Mouse (Mus musculus) T-cell, adult 2 months (primary cell): ENCODE results near the gene Mapkap1.
"Not testable (repeated sequence)": the region's sequence is repeated elsewhere in the genome, so short reads cannot be mapped to it uniquely, and the experiment has no call there.

ENCODE experiments used
- DNase-seq: peaks from one replicate; pipeline ENCODE4 v3.0.0; 2022; ENCODE audit warnings: low spot score

Gene Mapkap1

DNA sequence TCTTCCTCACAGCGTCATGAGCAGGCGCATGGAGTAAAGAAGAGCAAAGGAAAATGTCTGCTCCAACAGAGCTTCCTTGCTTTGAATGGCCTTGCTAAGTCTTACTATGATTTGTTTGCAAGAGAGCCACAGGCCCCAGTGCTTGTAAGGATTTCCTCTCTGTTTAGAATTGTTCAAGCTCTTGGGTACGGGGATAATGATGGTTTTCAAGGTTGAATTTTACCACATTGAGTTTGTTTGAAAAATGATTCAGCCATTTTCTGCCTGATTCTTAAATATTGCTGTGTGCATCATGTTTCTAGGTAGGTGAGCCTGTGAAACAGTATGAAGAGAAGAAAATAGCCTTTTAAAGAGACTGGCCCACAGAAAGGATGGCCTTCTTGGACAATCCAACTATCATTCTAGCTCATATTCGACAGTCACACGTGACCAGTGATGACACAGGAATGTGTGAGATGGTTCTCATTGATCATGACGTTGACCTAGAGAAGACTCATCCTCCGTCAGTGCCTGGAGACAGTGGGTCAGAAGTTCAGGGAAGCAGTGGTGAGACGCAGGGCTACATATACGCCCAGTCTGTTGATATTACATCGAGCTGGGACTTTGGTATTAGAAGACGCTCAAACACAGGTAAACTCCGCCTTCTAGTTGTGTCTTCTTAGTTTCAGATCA is 25.3 kb downstream of the Mapkap1 start:
- no peak for DNase-seq

DNA sequence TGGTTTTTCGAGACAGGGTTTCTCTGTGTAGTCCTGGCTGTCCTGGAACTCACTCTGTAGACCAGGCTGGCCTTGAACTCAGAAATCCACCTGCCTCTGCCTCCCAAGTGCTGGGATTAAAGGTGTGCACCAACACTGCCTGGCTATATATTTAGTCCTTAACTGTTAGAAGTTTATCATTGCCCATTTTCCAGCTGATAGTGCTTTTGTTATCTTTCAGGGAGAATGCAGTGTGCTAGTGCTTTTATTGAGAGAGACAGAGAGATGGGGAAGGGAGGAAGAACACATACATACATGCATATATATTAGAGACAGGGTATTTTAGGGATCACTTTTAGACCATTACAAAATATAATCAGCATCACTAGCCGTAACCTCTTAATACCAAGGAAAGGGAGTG is 26.3 kb downstream of the Mapkap1 start:
- DNase-seq = not testable (repeated sequence)

DNA sequence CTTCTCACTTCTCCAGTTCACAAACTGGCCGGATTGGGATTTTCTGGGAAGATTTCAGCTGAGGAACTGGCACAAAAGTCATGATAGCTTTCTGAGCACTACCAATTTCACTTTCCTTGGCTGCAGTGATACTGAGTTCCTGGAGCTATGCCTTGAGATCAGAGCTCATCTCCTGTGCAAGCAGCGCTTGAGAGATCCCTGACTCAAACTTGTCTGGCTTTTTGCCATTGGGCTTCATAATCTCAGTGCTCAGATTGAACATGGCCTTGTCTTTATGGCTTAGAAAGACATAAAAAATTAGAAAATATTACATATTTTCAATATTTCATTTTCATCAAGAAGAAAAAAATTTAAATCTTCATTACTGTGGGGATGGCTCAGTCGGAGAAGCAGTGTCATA is 29.8 kb downstream of the Mapkap1 start:
- no peak for DNase-seq

DNA sequence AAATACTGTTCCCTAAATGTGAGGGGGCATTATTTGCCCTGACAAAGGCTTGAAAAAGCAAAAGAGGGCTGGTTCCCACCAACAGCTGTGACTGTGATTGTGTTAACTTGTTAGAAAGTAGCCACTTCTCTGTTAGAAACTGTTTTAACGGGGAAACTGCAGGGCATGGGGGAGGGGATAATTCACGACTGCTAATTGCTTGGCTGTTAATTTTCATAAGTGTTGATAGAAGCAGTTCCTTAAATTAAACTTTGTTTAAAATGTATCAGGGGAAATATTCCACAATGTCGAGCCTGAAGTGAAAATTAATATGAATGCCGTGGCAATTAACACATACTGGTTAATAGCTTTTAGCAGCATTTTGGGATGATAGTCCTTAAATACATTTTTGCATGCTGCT is 42.2 kb downstream of the Mapkap1 start:
- no peak for DNase-seq

DNA sequence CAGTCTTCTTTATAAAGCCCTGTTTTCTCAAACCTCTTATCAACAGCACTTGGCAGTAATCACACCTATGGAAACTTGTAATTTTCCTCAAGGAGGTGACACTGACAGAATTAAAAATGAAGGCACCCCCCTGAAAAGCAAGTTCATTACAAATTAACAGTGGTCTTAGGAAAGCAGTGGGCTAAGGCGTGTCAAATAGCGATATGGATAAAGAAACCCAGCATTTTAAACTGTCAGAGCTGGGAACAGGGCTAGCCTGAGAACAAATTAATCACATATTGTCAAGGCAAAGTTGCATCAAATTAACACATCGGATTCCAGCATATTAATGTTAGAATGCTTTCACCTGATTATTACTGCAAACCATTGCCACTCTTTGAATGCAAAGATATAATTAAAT is 55.9 kb downstream of the Mapkap1 start:
- DNase-seq = no peak

DNA sequence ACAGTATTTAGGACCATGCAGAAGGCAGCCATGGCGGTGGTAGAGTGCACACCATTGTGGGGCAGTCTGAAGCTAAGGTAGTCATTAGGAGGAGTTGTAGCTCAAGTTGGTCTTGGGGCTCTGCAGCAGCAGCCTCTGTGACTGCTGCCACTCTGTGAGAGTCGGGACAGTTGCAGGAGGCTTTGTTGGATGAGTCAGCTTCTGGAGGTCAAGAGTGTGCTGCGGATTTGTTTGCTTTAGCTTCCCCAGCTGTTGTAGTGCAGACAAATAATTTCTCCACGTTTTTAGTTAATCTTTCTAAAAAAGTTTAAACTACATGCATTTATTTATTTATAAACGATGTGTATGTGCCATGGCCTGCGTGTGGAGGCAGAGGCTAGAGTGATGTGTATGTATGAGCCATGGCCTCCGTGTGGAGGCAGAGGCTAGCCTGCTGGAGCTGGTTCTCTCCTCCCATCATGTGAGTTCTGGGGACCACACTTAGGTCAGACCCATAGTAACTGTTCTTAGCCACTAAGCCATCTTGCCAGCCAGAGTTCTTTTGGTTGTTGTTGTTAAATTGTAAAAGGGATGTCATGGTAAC is 62.1 kb downstream of the Mapkap1 start:
- DNase-seq = no peak

DNA sequence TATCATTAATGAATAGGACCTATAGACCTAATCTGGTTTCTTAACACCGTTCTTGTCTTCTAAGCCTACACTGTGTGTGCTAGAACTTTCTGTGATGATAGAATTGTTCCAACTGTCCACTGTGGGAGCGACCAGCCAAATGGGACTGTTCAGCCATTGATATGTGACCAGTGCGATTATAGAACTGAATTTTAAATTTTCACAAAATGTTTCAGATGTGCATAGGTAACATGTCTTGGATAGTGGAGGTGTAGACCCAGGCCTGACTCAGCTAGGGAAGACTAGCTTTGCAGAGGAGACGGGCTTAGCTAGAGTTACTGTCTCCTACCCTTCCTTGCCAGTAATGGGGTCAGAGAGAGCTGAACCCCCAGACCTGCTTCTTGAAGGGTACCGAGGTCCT is 62.8 kb downstream of the Mapkap1 start:
- no peak for DNase-seq

DNA sequence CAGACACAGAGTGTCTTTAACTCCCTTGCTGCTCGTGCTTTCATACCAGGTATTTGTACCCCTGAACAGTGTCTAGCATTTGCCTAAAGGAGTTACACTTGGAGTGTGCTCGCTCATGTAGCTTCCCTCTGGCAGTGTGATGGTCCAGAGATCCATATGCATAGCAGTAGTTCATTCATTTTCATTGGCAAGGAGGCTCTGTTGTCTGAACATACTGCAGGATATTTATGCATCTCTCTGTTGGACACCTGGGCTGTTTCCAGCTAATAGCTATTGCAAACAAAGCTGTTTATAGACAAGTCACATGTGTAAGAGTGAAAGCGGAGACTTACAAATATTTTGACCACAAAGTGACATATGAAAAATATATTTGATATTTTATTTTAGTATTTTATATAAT is 67.2 kb downstream of the Mapkap1 start:
- no peak for DNase-seq

DNA sequence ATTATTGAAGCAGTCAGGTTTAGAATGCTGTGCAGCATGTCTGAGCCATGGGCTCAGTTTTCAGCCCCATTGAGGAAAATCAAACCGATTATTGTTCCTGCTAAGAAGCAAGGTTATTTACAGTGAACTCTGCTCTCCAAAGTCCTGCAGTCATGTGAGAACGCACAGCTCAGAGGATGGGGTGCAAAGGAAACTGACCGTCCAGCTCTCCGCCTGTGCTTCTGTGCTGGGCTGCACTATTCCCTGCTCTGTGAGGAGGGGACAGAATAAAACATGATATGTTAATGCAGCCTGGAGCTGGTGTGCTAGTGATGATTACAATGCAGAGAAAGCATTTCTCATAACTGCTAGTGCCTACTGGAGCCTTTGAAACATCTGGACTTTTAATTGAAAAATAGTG is 74.8 kb downstream of the Mapkap1 start:
- DNase-seq = no peak

DNA sequence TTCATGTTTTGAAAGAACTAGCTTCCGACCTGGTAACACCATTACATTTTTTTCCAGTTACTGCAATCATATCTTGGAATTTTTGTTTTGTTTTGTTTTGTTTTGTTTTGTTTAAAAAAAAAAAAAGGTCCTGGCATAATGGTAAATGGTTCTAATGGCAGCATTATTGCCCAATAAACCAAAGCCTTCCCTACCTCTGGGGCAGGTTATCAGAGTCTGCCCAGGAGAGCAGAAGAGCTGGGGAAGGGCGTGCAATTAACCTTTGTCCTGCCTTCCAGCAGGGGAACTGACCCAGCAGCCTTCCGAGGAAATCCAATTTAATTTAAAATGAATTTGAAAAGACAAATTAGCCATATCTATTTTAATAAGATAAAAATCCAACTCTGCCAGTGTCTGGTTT is 75.5 kb downstream of the Mapkap1 start:
- DNase-seq = no peak

DNA sequence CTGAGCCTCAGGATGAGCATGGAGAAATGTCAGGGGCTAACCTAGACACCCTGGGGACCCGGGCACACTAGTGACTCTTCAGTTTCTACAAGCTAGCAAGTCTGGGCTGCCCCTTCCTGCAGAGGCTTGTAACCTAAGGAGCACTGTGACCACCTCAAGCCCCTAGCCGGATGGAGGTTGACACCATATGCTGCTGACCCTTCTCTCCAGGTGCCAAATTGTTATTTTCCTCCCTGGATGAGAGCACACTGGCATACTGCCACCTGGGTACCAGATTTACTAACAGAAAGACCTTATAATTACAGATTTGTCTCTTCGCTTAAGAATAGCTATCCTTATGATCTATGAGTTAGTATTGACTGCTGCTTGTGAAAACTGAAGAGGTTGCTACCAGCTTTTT is 76.0 kb downstream of the Mapkap1 start:
- no peak for DNase-seq

DNA sequence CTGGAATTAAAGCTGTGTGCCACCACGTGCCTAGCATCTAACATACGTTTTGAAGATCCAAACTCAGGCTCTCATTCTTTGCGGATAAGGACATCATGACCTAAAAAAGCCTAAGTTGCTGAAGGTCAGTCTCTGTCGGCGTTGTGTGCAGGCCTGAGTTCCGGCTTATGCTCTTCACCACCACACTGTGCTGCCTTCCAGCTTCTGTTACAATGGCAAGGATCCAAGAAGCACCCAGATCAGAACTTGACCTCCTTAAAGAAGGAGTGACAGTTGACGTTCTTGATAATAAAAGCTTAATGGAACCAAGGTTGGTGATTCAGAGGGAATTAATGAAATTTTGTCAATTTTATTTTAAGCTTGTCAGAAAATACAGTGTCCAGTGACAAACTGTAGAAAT is 80.7 kb downstream of the Mapkap1 start:
- no peak for DNase-seq

DNA sequence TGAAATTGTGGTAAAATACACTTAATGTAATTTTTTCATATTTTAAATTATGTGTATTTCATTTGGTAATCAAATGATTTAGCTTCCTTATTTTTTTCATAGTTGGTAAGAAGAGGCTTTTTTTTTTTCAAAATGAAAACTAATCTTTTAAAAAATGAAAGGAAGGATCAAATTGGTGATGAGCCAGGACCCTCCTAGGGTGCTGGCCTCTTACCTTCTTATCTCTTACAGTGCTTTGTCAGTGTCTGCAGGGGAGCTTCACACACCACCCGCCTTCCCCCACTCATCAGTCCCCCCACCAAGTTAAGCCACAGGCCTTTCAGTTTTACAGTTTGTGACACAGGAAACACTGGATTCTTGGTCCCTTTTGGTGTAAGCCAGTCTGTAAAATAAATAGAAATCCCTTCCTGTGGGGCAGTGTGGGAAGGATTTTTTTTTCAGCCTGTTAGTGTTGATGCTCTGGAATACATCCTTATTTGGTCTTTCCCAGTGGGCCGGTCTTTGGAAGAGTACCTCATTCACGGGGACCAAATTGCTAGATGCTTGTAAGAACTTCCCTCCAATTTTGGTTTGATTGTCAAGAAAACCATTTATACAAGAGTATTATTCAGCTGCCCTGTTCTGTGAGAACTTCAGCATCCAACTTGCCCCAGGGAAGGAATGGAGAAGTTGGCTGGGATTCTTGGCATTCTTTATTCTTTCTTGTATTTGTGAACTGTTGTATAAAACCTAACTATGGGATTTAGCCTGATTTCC is 97.6 kb downstream of the Mapkap1 start:
- no peak for DNase-seq

DNA sequence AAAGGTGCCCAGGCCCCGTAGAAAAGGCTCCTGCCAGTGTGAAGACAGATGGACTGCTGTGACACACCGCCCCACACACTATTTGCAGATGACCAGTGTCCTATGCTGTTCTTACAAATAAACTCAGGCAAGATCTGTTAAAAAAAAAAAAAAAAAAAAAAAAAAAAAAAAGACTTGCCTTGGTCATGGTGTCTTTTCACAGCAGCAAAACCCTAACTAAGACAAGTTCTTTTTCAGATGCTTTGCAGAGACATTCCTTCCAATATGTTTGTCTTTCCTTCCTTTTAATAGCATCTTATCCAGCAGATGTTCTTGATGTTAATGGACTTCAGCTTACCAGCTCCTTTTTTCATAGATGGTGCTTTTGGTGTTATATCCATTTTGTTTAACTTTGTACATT is 99.6 kb downstream of the Mapkap1 start:
- DNase-seq = not testable (repeated sequence)

DNA sequence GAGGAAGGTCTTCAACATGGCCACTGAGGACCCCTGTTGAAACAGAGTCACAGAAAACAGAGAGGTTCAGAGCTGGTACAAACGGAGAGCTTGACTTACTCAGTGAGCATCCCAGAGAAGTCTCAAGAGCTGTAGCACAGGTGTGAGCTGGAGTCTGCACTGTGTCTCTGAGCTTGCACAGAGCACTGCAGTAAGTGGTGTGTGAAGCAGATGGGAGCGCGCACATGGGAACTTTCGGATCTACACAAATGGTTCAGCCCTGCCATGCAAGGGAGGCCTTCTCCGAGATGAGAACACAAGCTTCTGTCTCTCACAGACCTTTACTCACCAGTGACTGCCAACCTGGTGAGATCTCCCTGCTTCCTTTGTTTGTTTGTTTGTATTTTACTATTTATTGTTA is 103.3 kb downstream of the Mapkap1 start:
- no peak for DNase-seq

DNA sequence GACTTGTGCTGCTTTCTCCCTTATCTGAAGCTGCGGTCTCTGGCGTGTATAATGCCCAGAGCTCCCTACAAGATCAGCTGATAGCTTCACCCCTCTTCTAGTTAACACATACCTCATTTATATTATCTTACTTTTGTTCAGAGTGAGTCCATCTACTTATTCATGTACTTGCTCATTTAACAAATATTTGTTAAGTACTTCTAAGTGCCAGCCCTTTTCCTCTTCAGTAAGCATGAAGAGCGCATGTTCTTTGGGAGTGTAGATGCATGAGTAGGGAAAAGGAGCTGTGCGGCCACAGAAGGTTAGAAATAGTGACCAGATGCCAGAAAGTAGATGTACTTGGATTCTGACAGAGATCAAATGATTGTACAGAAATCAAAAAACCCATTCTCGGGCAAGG is 108.7 kb downstream of the Mapkap1 start:
- DNase-seq = no peak

DNA sequence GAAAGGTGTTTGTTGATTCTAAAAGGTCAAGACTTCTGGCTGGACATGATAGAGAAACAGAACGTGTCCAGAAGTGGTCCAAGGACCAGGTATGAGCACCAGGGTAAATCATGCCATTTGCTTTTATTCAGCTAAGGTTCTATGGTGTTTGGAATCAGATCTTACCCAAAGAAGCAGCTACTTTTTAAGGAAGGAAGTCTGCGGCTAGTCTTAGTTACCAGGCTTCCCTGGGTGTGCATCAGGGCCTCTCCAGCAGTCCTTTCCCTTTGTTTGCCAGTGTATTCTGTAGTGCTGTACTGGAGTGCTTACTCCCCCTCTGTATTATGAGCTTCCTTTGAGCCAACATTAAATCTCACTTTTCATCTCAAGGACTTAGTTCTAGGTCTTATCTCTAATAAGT is 111.5 kb downstream of the Mapkap1 start:
- DNase-seq = no peak

DNA sequence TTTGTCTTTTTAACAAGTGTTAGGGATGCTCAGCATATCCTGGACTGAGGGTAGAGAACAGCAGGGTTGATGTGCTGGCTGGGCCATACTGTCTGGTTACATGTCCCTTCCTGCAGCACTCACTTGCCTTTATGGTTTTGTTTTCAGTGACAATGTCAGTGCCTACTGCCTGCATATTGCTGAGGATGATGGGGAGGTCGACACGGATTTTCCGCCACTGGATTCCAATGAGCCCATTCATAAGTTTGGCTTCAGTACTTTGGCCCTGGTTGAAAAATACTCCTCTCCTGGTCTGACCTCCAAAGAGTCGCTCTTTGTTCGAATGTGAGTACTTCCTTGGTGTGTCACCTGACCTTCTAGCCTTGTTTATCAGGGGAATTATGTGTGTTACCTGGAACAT is 112.0 kb downstream of the Mapkap1 start:
- no peak for DNase-seq

DNA sequence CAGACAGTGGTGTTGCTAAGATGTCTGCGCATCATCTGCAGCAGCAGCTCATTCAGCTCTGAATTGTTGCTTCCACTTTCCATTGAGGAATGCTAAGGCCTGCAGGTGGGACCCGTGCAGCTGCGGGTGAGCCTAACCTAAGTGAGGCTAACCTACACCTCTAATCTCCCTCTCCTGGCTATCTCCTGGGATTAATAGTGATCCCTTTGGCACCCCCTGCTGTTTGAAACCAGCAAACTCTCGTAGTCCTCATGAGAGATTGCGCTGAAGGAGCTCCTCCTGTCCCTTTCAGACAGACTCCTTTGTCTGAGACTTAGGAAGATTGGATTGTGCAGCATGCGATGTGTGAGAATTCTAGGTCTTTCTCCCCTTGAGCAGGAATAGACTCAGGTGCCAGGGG is 113.0 kb downstream of the Mapkap1 start:
- DNase-seq = no peak

DNA sequence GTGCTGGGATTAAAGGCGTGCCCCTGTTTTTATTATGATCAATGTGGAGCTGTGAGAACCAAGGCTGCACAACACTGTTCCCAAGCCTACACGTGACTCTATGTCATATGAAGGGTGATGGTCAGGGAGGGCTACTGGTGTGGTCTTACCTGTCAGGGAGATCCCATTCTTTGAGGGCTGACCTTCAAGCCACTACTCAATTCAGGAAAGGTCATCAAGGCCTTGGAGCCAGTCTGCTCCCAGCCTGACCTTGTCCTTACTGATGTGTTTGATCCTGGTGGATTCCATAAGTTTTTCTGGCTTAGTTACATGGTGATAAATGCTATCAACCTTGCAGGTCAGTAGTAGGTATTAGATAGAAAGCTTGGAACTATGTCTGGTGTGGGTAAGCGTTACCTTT is 114.8 kb downstream of the Mapkap1 start:
- no peak for DNase-seq

DNA sequence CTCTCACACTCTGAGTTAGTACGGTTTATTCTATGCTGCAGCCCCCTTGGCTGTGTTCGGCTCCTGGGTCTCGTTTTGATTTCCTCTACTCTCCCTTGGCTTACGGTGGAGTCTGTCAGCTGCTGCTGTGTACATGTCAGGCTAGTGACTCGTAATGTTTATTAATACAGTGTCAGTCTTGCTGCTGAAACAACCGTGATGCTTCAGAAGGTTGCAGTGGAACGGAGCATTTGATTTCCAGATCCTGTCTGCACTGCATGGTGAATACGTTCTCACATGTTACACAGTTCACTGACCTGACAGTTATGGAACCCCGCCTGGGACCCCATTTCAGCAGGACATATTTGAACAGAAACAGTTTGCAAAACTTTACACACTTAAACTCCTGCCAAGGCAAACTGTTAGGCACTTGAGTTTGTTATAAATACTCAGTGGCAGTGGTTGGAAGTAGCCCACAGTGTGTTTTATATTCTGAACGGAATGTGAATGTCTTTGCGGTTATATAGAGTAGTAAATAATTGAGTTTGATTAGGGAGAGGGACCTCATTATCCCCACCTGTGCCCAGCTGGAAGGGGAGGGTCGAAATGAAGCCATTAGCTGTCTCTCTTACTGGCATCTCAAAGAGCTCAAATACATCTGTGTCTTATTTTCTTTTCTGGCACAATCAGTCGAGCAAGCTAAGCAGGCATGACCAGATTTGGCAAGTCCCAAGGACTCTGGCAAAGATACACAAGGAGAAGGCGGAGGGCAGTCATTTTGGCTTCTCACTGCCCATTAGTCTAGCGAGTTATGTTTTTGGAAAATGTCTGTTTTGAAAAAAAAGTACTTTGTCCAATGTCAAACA is 120.2 kb downstream of the Mapkap1 start:
- no peak for DNase-seq

DNA sequence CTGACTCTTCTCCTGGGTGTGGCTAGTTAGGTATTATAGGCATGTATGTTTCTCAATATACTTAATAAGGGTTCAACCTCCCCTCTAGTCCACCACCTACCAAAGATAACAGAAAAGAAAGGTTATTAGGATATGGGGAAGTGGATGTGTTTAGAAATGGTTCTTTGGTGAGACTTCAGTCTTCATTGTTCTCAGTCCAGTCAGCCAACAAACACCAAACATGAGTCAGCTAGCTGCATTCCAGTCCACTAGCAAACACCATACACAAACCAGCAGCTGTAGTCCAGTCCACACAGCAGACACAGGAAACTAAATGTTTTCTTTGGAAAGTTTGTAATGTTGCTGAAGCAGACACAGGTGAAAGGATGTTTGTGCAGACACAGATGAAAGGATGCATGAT is 121.9 kb downstream of the Mapkap1 start:
- DNase-seq = no peak

DNA sequence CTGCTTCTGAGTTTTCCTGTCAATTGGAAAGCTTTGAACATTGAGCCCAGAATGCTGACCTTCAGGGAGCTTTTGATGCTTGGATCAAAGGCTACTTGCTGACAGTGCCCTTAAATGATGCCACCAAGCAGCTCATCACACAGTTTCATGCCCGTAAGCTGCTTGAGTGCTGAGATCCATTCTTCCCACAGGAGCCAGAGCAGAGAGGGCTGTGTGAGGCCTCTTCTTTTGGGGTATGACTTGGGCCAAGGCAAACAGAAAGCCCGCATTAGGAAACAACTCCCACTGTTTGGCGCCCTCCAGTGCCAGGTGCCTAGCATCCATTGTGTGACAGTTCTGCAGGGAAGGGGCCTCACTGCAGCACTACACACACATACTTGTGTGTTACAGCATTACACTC is 123.5 kb downstream of the Mapkap1 start:
- DNase-seq = no peak
